Mouse (Mus musculus): ENCODE results near the gene H2-Q1. TPM values are rescaled to one million over a fixed set of nuclear protein-coding genes. Genes with fewer than 3 reads are reported as not detected.

H2-Q1 gene
- 0.07 and 0.44 TPM in 2 replicates for polyA plus RNA-seq (2015; fragmentation: Nextera tagmentation; extraction: Ambion mirVana)

GRCm38 (mm10) chr17:35320327-35321081, at the start of gene H2-Q1:
H2-Q1 (plus strand) TSS chr17:35320405.

GRCm38 (mm10) chr17:35342071-35342671, 22.0 kb downstream of the H2-Q1 start, which contains the start of gene H2-Q2:
H2-Q2 (plus strand) TSS chr17:35342242.

Other genes with a start within 250 kb of the H2-Q1 start
- 0.12 and 0.55 TPM in 2 replicates for gene Ly6g6e, start 243.5 kb upstream of the H2-Q1 start, polyA plus RNA-seq (2015; fragmentation: Nextera tagmentation; extraction: Ambion mirVana)
- gene Ly6g6d, start 242.3 kb upstream of the H2-Q1 start, polyA plus RNA-seq (2015; fragmentation: Nextera tagmentation; extraction: Ambion mirVana): 1.4 and 2.1 TPM in 2 replicates
- 0.22 and 0.73 TPM in 2 replicates for gene Ly6g6f, start 234.8 kb upstream of the H2-Q1 start, polyA plus RNA-seq (2015; fragmentation: Nextera tagmentation; extraction: Ambion mirVana)
- 94.1 and 104 TPM in 2 replicates for gene Abhd16a, start 231.1 kb upstream of the H2-Q1 start, polyA plus RNA-seq (2015; fragmentation: Nextera tagmentation; extraction: Ambion mirVana)
- not detected in 2 replicates for gene Ly6g5c, start 212.1 kb upstream of the H2-Q1 start, polyA plus RNA-seq (2015; fragmentation: Nextera tagmentation; extraction: Ambion mirVana)
- 0.30 and 0.47 TPM in 2 replicates for gene Ly6g5b, start 205.0 kb upstream of the H2-Q1 start, polyA plus RNA-seq (2015; fragmentation: Nextera tagmentation; extraction: Ambion mirVana)
- gene Gpank1, start 198.9 kb upstream of the H2-Q1 start, polyA plus RNA-seq (2015; fragmentation: Nextera tagmentation; extraction: Ambion mirVana): 14.4 and 16.6 TPM in 2 replicates
- gene Csnk2b, start 198.4 kb upstream of the H2-Q1 start, polyA plus RNA-seq (2015; fragmentation: Nextera tagmentation; extraction: Ambion mirVana): 161 and 223 TPM in 2 replicates
- 8.9 and 11.5 TPM in 2 replicates for gene D17H6S53E, start 194.0 kb upstream of the H2-Q1 start, polyA plus RNA-seq (2015; fragmentation: Nextera tagmentation; extraction: Ambion mirVana)
- 26.8 and 40.5 TPM in 2 replicates for gene Apom, start 188.4 kb upstream of the H2-Q1 start, polyA plus RNA-seq (2015; fragmentation: Nextera tagmentation; extraction: Ambion mirVana)
- 40.7 and 47.0 TPM in 2 replicates for gene Bag6, start 185.2 kb upstream of the H2-Q1 start, polyA plus RNA-seq (2015; fragmentation: Nextera tagmentation; extraction: Ambion mirVana)
- 64.0 and 83.9 TPM in 2 replicates for gene Prrc2a, start 155.5 kb upstream of the H2-Q1 start, polyA plus RNA-seq (2015; fragmentation: Nextera tagmentation; extraction: Ambion mirVana)
- 28.3 and 48.7 TPM in 2 replicates for gene Aif1, start 144.3 kb upstream of the H2-Q1 start, polyA plus RNA-seq (2015; fragmentation: Nextera tagmentation; extraction: Ambion mirVana)
- 25.5 and 35.9 TPM in 2 replicates for gene Lst1, start 132.0 kb upstream of the H2-Q1 start, polyA plus RNA-seq (2015; fragmentation: Nextera tagmentation; extraction: Ambion mirVana)
- gene Ltb, start 126.0 kb upstream of the H2-Q1 start, polyA plus RNA-seq (2015; fragmentation: Nextera tagmentation; extraction: Ambion mirVana): 2.1 and 4.4 TPM in 2 replicates
- gene Tnf, start 118.4 kb upstream of the H2-Q1 start, polyA plus RNA-seq (2015; fragmentation: Nextera tagmentation; extraction: Ambion mirVana): 0.26 and 0.39 TPM in 2 replicates
- 0.09 and 0.25 TPM in 2 replicates for gene Lta, start 115.1 kb upstream of the H2-Q1 start, polyA plus RNA-seq (2015; fragmentation: Nextera tagmentation; extraction: Ambion mirVana)
- 0.37 TPM in 1 of 2 replicates, not detected in the other for gene Gm16181, start 99.6 kb upstream of the H2-Q1 start, polyA plus RNA-seq (2015; fragmentation: Nextera tagmentation; extraction: Ambion mirVana)
- gene Atp6v1g2, start 86.7 kb upstream of the H2-Q1 start, polyA plus RNA-seq (2015; fragmentation: Nextera tagmentation; extraction: Ambion mirVana): 9.4 and 13.5 TPM in 2 replicates
- 15.2 and 18.3 TPM in 2 replicates for gene Nfkbil1, start 84.6 kb upstream of the H2-Q1 start, polyA plus RNA-seq (2015; fragmentation: Nextera tagmentation; extraction: Ambion mirVana)
- 140 and 197 TPM in 2 replicates for gene Ddx39b, start 78.7 kb upstream of the H2-Q1 start, polyA plus RNA-seq (2015; fragmentation: Nextera tagmentation; extraction: Ambion mirVana)
- gene H2-D1, start 57.7 kb upstream of the H2-Q1 start, polyA plus RNA-seq (2015; fragmentation: Nextera tagmentation; extraction: Ambion mirVana): 191 and 238 TPM in 2 replicates
- gene H2-Q2, start 21.8 kb downstream of the H2-Q1 start, polyA plus RNA-seq (2015; fragmentation: Nextera tagmentation; extraction: Ambion mirVana): 0.69 and 2.1 TPM in 2 replicates
- gene H2-Q4, start 59.2 kb downstream of the H2-Q1 start, polyA plus RNA-seq (2015; fragmentation: Nextera tagmentation; extraction: Ambion mirVana): 6.1 and 9.2 TPM in 2 replicates
- 0.16 and 1.2 TPM in 2 replicates for gene H2-Q6, start 104.4 kb downstream of the H2-Q1 start, polyA plus RNA-seq (2015; fragmentation: Nextera tagmentation; extraction: Ambion mirVana)
- 2.4 and 3.1 TPM in 2 replicates for gene H2-Q7, start 118.8 kb downstream of the H2-Q1 start, polyA plus RNA-seq (2015; fragmentation: Nextera tagmentation; extraction: Ambion mirVana)
- 14.6 and 17.7 TPM in 2 replicates for gene H2-Q10, start 149.7 kb downstream of the H2-Q1 start, polyA plus RNA-seq (2015; fragmentation: Nextera tagmentation; extraction: Ambion mirVana)
- 0.14 TPM in 1 of 2 replicates, not detected in the other for gene Pou5f1, start 185.6 kb downstream of the H2-Q1 start, polyA plus RNA-seq (2015; fragmentation: Nextera tagmentation; extraction: Ambion mirVana)
- 30.0 and 31.1 TPM in 2 replicates for gene Tcf19, start 196.4 kb downstream of the H2-Q1 start, polyA plus RNA-seq (2015; fragmentation: Nextera tagmentation; extraction: Ambion mirVana)
- gene Cchcr1, start 196.7 kb downstream of the H2-Q1 start, polyA plus RNA-seq (2015; fragmentation: Nextera tagmentation; extraction: Ambion mirVana): 7.5 and 8.1 TPM in 2 replicates
- gene Psors1c2, start 212.8 kb downstream of the H2-Q1 start, polyA plus RNA-seq (2015; fragmentation: Nextera tagmentation; extraction: Ambion mirVana): not detected in 2 replicates
- 0.32 and 0.65 TPM in 2 replicates for gene Cdsn, start 231.7 kb downstream of the H2-Q1 start, polyA plus RNA-seq (2015; fragmentation: Nextera tagmentation; extraction: Ambion mirVana)
- gene 2300002M23Rik, start 247.0 kb downstream of the H2-Q1 start, polyA plus RNA-seq (2015; fragmentation: Nextera tagmentation; extraction: Ambion mirVana): 0.16 TPM in 1 of 2 replicates, not detected in the other

Measured in adrenal gland, postnatal 0 days (tissue).